Mouse (Mus musculus) skeletal muscle tissue, postnatal 0 days (tissue): Measurements from ENCODE around the gene Col7a1. TPM values are rescaled to one million over a fixed set of nuclear protein-coding genes. Genes with fewer than 3 reads are reported as not detected.
A peak's percentile ranks its signal among the peaks of the same experiment; 100 is the strongest.

Source experiments
- microRNA counts: library from miRNA; unstranded; fragments of <30 nt; microRNA quantifications from one replicate; lab custom pipeline; 2015
- microRNA-seq, 2 experiments: library from miRNA; unstranded; fragments of <30 nt; microRNA quantifications; one replicate each; pipeline ENCODE4; 2016
- polyA plus RNA-seq: library from polyadenylated mRNA; unstranded; fragments of >200 nt; fragmentation: Nextera tagmentation; extraction: Ambion mirVana; gene quantifications from 2 replicates; pipeline ENCODE4 v1.2.1, GENCODE M21; 2015

Col7a1 gene
- polyA plus RNA-seq = 3.6 and 4.5 TPM in 2 replicates

DNA sequence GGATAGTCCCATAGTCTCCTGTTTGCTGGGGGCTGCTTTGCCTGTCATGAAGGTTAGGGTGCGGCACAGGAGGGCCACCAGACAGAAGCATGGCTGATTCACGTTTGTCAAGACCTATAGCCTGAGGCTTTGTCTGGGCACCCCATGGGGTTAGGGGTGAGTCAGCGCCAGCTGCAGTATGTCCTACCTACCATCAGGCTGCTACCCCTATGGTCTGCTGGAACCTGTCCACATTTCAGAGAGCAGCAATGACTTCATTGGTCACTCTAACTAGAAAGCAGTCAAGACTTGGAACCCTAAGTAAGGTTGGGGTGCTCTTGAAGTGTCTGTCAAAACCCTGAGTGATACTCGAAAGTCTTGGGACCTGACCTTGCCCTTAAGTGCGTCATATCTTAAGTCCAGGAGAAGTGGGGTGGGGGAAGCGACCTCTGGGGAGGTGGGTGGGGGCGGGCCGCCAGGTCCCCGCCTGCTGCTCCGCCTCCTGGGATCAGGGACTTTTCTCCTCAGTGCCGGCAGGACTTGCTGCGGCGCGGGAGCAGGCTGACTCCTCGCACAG lies at the start of gene Col7a1:
Col7a1 (plus strand) TSS at position 506 of the 556 bp plus-strand sequence.

GRCm38 (mm10) chr9:108914491-108914890 lies 38.9 kb upstream of the Col7a1 start, which contains the start of gene Tmem89:
Gene Tmem89, plus strand, starts transcription at chr9:108914619.

DNA sequence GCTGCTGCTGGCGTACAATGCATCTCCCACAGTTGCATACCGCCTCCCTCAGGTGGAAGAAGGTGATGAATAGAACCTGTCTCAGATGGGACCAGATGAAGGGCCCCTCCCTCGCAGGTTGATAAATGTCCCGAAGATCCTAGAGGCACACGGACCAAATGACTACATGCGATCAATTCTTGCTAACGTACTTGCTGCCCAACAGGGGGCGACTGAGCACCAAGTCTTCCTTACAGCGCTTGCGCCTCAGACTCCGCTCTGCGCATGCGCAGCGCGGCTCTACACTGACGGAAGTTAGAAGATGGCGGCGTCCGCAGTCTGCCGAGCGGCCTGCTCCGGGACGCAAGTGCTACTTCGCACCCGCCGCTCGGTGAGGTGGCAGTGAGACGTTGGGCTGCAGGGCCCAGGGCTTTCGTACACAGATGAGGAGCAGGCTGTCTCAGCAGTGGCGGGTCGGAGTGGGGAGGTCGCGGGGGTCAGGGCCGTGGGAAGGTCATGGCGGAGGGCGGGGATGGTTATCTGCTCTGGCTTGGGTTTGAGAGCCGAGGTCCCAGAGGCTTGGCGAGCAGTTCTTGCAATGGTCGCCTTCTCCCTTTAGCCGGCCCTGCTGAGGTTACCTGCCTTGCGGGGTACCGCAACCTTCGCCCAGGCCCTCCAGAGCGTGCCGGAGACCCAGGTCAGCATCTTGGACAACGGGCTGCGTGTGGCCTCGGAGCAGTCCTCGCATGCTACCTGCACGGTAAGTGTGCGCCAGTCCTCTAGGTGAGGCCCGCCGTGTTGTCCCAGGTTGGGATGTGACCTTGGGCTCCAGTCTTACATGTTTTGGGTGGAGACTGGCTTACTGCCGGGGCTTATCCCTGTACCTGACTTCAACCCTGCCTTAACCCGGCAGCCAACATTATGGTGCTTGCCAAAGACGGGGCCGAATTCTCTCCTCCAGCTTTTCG lies 16.7 kb upstream of the Col7a1 start, which contains the start of gene Uqcrc1:
Uqcrc1 (plus strand) TSS at position 216 of the 947 bp plus-strand sequence.

GRCm38 (mm10) chr9:108985710-108986109 lies 32.3 kb downstream of the Col7a1 start, which contains the start of gene Ucn2:
Gene Ucn2, plus strand, starts transcription at chr9:108986010.

GRCm38 (mm10) chr9:108991428-108992084 lies 38.2 kb downstream of the Col7a1 start, which contains the start of gene Pfkfb4:
Gene Pfkfb4, plus strand, starts transcription at chr9:108991778.

MicroRNAs within 50 kb of the gene (microRNA counts, 519-probe panel; counts per million panel counts)
- 296 counts per million, percentile 58 among the panel's probes with 10 or more counts for microRNA mmu-miR-711 (lab: Ali Mortazavi, UCI)

Small RNA genes lying within 50 kb of the gene (microRNA-seq; reads per million reads assigned to microRNA genes)
- gene Mir711 = 0 reads per million in 2 experiments

Other genes starting within 250 kb of the Col7a1 start
- 21.7 and 26.9 TPM in 2 replicates for gene Ip6k2, start 169.8 kb upstream of the Col7a1 start, polyA plus RNA-seq
- gene Nckipsd, start 145.2 kb upstream of the Col7a1 start, polyA plus RNA-seq = 6.4 and 6.5 TPM in 2 replicates
- 0.06 TPM in 2 replicates for gene Celsr3, start 127.3 kb upstream of the Col7a1 start, polyA plus RNA-seq
- 5.1 and 5.2 TPM in 2 replicates for gene Slc26a6, start 100.3 kb upstream of the Col7a1 start, polyA plus RNA-seq
- gene Tmem89, start 39.0 kb upstream of the Col7a1 start, polyA plus RNA-seq = not detected in 2 replicates
- gene Uqcrc1, start 17.0 kb upstream of the Col7a1 start, polyA plus RNA-seq = 871 and 963 TPM in 2 replicates
- gene Ucn2, start 32.4 kb downstream of the Col7a1 start, polyA plus RNA-seq = 0.13 TPM in 1 of 2 replicates, not detected in the other
- 7.3 and 8.6 TPM in 2 replicates for gene Pfkfb4, start 38.2 kb downstream of the Col7a1 start, polyA plus RNA-seq
- 47.1 and 63.1 TPM in 2 replicates for gene Shisa5, start 85.0 kb downstream of the Col7a1 start, polyA plus RNA-seq
- gene Trex1, start 106.1 kb downstream of the Col7a1 start, polyA plus RNA-seq = 14.9 and 15.0 TPM in 2 replicates
- gene Atrip, start 120.5 kb downstream of the Col7a1 start, polyA plus RNA-seq = 11.8 and 12.3 TPM in 2 replicates
- 11.0 and 11.6 TPM in 2 replicates for gene Ccdc51, start 128.9 kb downstream of the Col7a1 start, polyA plus RNA-seq
- 322 and 363 TPM in 2 replicates for gene Tma7, start 129.0 kb downstream of the Col7a1 start, polyA plus RNA-seq
- 0.74 and 0.87 TPM in 2 replicates for gene Plxnb1, start 141.8 kb downstream of the Col7a1 start, polyA plus RNA-seq
- gene Fbxw21, start 208.5 kb downstream of the Col7a1 start, polyA plus RNA-seq = not detected in 2 replicates
- gene Fbxw13, start 242.4 kb downstream of the Col7a1 start, polyA plus RNA-seq = not detected in 2 replicates